Mouse (Mus musculus): ENCODE measurements around the gene Dmpk.
A peak's percentile ranks its signal among the peaks of the same experiment; 100 is the strongest.

Gene Dmpk

DNA sequence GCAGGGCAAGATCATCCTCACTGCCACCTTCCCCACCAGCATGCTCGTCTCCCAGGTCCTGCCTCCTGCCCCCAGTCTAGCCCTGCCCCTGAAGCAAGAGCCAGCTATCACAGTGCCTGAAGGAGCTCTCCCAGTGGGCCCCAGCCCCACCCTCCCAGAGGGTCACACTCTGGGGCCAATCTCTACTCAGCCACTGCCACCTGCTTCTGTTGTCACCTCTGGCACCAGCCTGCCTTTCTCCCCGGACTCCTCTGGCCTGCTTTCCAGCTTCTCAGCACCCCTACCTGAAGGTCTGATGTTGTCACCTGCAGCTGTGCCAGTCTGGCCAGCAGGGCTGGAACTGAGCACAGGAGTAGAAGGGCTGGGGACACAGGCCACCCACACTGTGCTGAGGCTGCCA lies 13.6 kb downstream of the Dmpk start:
- DNase-seq (ENCODE audit: low spot score): no peak

DNA sequence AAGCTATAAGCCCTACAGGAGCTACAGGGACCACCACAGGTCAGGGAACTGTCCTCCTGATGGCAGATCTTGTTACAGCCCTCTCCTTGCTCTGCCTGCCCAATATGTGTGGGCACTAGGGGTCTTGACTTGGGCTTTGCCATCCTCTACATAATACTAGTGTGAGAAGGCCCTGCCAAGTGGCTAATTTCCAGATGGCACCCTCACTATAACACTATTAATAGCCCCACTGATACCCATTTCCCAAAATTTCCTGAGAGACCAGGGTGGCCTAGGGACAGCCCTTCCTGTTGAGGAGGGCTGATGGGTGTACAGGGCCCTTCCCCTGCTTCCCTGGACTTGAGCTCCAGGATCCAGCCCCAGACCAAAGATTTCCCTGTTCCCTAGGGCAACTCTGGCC lies 14.2 kb downstream of the Dmpk start:
- no peak for DNase-seq (ENCODE audit: low spot score)

DNA sequence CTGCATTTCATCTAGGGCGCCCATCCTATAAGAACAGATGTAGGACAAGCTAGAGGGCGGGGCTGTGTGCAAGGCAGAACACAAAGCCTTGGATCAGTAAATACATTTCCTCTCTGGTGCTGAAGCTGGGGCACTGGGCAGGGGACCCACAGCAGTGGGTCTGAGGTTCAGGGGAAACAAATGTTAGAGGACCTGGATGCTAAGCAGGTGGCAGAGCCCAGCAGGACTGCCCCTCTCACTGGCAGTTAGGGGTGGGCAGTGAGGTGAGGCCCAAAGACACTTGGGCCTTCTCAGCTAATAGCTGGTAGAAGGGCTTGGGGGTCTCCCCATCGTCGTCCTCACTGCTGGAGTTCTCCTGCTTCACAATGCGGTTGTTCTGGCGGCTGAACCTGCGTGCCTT lies 15.2 kb downstream of the Dmpk start:
- DNase-seq (ENCODE audit: low spot score): no peak

DNA sequence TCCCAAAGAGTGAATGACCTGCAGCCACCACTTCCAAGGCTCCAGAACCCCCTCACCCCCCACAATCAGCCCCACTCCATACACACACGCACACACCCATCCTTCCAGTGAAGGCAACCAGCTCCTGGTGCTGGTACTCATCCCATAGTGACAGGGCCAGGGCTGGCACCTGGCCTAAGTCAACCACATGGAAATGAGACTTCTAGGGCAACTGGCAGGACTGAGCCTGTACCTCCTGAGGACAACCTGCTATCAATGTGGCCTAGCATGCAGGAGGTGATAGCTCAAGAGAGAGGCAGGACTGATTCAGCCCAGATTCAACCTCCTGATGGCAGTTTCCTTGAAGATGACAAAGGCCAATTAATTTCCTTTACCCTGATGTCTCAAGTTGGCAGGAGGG lies 16.6 kb downstream of the Dmpk start:
- DNase-seq (ENCODE audit: low spot score): no peak

DNA sequence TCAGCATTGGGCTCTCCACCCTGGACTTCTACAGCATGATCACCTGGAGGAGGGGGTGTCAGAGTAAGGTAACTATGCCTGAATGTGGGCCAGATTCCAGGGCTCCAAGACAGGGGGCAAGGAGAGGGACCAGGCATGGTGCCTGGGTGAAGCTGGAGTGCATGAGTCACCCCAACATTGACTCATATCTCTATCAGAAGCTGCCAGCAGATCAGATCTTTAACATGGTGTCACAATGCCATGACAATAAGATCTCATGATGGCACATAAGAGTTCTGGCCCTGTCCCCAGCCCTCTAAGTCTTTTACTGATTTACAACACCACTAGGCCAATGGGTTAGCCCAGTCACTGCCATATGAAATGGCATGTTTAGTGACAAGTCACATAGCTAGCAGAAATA lies 20.1 kb downstream of the Dmpk start:
- DNase-seq (ENCODE audit: low spot score): no peak

DNA sequence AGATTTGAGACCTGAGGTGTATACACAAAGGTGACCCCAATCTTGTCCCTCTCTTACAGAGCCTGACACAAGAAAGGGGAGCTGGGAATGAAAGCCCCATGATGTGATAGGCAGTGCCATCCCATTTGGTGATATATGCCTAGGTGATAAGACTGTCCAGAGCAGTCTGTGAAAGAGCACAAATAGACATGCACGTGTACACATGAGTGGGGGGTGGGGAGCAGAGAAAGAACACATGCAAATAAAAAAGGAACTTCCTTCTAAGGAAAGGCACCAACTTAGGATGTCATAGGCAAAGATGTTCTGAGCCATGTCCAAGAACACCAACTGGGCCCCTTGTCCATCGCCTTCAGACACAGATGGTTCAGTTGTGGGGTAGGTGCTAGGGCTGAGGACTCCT lies 20.8 kb downstream of the Dmpk start:
- DNase-seq (ENCODE audit: low spot score): no peak

DNA sequence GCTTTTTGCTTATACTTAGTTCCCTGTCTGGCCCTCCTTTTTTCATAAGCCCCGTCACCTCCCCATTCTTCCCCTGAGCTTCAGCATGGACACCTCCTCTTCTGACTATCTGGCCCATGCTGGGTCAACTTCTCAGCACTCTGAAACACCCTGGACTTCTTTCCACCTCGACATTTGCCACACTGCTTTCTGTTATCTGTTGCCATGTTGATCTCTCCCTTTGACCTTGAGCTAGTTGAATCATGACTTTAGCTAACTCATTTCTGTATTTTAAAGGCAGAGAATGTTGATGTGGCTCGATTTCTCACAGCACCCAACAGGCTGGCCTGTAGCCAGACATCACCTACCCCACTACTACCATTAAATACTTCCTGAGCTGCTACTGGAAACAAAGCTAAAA lies 23.8 kb downstream of the Dmpk start:
- no peak for DNase-seq (ENCODE audit: low spot score)

DNA sequence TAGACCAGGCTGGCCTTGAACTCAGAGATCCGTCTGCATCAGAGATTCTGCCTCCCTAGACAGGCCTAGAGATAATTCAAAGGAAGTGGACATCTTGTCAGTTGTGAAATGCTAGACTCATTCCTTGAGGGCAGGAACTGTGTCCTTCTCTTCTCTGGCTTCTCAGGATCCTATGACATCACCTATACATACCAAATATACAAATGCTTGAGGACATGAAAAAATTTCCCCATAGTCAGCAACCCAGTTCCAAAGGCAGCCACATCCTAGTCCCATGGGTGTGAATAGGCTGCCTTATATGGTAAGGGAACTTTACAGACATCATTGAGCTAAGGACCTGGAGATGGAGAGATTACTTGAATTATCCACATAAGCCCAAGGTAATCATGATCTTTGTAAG lies 25.9 kb downstream of the Dmpk start:
- no peak for DNase-seq (ENCODE audit: low spot score)

DNA sequence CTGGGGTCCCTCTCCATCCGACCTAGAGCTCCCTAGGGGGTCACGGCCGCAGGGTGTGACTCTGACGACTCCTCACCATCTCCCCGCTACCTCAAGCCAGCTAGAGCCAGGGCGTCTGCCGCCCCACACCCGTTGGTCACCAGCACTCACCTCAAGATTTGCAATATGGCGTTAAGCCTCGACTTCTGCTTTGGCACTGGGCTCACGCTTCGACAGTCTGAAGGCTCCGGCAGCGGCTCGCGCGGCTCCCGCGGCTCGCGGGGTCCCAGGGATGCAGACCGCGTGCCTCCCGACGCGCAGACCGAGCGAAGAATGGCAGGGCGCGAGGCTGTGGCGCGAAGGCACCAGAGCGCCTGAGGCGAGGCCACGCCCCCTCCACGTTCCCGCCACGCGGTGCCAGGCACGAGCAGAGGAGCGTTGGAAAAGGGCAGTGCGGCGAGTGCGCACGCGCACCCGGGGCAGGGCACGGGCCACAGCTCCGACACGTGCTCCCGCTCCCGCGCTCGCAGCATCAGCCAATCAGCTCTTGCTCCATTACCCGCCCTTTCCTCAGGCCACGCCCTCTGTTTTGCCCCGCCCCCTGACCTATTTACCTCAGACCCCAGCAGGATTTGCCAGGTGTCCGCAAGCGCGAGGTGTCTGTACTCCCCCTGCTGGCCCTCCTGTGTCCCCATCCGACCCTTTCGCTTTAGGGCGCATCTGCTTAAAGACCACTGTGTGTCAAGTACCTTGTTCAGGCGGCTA lies 34.6 kb downstream of the Dmpk start, which contains the start of gene Gm4969:
TSS of gene Gm4969 (minus strand) at position 341 of the 744 bp plus-strand sequence.
- no peak for DNase-seq (ENCODE audit: low spot score)

DNA sequence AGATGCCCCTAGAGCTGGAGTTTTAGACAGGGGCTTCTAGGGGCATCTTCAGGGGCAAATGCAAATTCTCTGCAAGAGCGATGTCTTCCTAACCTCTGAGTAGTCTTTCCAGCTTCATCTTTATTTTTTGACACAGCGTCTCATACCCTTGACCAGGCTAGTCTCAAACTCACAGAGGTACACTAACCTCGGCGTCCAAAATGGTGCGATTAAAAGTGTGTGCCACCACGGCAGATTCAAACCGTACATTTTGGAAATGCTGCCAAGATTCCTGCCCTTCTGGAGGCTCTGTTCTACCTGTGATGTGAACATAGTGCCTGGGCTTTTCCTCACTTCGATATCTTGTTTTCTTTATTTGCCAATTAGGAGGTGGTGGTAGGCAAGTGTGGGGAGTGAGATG lies 35.4 kb downstream of the Dmpk start:
- DNase-seq (ENCODE audit: low spot score): no peak

DNA sequence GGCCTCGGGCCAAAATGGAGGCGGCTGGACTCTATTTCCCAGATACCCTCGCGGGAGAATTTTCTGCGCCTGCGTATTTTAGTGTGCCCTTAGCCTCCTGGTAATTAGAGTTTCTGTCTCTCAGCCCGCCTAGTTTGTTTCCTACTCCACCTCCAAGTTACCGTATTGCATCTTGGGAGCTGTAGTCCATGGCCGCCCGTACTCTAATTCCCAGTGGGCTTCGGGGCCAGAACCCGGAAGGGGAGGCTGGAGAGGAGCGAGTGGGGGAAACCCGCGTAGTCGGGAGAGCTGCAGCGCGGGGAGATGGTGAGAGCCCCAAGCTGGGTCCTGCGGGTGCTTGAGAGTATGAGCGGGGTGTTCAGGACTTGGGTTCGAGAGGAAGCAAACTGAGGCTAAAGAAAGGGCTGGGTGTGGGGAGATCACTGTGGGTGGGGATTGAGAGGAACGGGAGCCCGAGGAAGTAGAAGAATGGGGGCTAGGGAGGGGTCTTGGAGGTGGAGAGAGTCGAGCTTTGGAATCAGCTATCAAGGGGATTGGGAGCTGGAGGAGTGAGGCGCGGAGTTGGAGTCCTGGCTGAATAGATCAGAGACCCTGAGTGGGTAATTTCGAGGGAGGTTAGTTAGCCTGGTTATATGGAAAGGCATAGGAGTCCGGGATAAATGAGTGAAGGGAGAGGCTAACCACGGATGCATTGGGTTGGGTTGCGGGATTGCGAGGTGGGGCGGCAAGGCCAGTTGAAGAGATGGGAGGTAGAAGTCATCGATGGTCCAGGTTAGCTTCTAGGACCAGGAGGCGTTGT lies 36.2 kb downstream of the Dmpk start, which contains the start of gene Fbxo46:
TSS of gene Fbxo46 (plus strand) at position 229 of the 799 bp plus-strand sequence.
- DNase-seq (ENCODE audit: low spot score): peak; percentile 96

DNA sequence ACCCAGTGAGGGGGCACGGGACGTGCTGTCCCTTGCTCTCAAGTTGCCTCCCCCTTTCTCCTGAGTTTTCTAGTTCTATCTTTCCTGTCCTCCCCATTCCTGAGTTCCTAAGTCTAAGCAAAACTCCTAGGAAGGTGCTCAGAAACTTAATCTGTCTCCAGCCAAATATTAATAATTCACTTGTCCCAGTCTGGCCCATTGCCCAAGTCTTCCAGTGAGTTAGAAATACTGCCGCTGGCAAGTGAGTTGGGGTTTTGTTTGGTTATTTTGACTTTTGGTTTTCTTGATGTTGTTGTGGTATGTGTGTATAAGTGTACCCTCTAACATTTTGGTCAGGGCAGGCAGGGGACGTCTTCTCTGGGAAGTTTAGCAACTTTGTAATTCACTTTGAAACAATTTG lies 38.0 kb downstream of the Dmpk start:
- DNase-seq (ENCODE audit: low spot score): no peak

DNA sequence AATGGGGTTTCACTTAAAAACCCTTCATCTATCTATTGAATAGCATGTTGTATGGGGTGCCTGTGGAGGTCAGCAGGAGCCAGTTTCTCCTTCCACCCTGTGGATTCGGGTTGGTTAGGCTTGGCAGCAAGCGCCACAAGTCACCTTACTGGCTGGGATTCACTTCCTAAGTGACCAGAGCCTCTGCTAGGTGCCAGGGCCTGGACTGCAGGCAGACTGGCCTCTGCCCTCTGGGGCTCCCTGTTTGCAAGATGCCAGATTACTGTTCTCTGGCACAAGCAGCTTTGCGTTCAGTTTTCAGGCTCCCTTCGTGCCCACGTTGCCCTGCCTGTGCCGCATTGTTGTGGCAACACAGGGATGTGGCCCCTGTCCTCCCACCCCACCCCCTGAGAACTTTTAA lies 41.1 kb downstream of the Dmpk start:
- DNase-seq (ENCODE audit: low spot score): no peak

DNA sequence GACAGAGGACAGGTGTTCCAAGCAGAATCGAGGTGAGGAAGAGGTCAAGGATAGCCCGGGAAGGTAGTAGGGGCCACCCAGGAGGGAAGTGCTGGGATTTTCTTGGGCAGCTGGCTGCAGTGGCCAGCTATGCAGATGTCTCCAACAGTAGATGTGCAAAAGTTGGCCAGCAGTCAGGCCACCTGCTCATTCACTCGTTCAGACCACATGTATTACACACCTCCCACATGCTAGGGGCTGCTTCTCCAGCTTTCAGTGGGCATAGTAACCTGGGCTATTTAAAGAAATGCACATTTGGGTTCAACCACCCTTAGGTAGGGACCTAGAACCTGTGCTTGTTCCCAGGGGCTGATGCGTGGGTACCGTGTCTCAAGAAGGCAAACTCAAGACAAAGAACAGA lies 44.1 kb downstream of the Dmpk start:
- DNase-seq (ENCODE audit: low spot score): no peak

DNA sequence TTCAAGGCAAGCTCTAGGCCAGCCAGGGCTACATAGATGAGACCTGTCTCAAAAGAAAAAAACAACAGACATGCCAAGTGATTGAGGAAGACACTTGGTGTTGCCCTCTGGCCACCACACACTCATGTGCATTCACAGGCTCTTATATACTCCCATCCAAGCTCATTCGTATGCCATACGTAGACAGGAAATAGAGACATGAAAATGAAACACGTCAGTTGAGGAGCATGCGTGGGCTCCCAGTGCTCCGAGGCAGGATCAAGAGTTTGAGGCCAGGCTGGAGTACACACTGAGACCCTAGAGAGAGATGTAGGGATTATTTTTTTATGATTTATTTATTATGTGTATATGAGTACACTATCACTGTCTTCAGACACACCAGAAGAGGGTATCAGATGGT lies 45.7 kb downstream of the Dmpk start:
- DNase-seq (ENCODE audit: low spot score): no peak

DNA sequence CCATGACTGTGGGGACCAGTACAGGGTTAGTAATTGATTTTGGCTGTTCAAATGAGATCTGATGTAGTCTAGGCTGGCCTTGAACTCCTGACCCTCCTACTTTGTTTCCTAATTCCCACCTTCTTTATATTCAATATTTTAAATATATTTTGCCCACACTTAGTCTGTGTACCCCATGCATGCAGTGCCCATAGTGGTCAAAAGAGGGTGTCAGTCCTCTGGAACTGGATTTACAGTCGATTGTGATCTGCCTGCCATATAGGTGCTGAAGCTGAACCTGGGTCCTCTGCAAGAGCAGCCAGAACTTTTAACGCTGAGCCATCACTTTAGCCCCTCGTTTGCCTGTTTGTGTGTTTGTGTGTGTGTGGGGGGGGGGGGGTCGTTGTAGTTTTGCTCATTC lies 47.0 kb downstream of the Dmpk start:
- no peak for DNase-seq (ENCODE audit: low spot score)

DNA sequence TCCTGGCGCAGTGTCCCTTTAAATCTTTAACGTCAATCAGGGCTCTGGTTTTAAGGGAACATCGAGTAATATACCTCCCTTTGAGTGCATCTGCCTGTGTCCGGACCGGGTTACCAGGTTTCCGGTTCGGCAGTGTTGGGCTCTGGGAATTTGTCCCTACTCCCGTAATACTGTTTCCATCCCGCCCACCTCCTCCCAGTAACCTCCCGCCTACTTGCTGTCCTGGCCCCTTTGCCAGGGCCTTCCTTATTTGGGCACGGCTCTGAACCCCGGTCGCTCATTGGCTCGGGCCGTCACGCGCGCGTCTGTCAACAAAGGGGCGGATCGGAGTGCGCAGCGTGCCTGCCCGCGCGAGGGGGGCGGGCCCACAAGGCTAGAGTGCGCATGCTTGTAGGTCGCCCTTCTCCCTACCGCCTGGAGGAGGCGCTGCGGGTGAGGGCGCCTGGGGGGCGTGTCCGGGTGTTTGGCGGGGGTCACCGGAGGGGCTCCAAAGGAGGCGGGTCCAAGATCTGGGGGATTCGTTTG lies 47.7 kb downstream of the Dmpk start:
- DNase-seq (ENCODE audit: low spot score): peak; percentile 92

DNA sequence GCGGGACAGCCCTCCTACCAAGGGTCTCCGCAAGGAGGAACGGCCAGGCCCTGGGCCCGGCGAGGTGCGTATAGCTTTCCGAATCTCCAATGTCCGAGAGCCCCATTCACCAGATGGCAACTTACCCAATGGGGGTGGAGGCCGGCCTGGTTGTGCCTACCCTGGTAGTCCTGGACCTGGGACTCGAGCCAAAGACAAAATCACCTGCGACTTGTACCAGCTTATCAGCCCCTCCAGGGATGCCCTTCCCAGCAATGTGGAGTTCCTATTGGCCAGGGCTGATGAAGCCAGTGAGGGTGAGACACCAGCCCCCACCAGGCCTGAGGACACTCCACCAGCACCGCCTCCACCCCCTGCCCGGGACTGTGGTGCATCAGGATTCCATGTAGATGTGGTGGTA lies 52.5 kb downstream of the Dmpk start:
- DNase-seq (ENCODE audit: low spot score): no peak

DNA sequence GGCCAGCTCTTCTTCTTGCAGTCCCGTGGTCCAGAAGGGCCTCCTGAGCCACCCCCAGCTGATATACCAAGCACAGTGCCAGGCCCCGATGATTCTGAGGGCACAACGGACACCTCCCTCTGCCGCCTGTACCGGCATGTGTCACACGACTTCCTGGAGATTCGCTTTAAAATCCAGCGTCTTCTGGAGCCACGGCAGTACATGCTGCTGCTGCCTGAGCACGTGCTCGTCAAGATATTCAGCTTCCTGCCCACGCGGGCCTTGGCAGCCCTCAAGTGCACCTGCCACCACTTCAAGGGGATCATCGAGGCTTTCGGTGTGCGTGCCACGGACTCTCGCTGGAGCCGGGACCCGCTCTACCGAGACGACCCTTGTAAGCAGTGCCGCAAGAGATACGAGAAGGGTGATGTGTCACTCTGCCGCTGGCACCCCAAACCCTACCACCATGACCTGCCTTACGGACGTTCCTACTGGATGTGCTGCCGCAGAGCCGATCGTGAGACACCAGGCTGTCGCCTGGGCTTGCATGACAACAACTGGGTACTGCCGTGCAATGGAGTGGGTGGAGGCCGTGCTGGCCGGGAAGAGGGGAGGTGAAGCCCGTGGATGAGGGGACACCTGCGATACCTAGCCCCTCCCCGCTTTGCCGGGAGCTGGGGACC lies 53.2 kb downstream of the Dmpk start:
- no peak for DNase-seq (ENCODE audit: low spot score)

DNA sequence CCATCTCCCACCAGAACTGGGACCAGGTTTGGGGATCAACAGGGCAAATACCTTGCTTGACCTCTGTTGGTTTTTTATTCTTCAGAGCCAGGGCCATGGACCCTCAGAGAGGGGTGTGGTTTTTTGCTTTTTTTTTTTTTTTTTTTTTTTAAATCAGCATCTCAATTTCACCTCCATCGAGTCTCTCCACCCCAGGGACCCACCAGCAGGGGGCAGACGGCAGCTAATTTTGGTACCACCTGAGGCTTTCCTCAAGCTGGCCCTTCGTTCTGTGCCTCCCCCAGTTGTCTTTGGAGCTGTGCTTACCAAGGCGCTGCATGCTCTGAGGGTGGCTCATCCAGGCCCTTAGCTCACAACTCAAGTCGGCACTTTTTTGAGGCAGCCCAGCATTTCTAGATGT lies 53.7 kb downstream of the Dmpk start:
- DNase-seq (ENCODE audit: low spot score): no peak
